Mouse (Mus musculus) lung, postnatal 0 days (tissue): ENCODE measurements at regions not wholly inside any gene's neighbourhood (a gene's known extent, or its start where the extent isn't known, plus 50 kb on each side); places are given as distances from the start of the nearest gene placed in this dataset.
A peak's percentile ranks its signal among the peaks of the same experiment; 100 is the strongest.

Source experiments
- ATAC-seq: fragments of 200-750 bp; cut with Nextera tagmentation; 2 replicates; pipeline ENCODE4 v1.8.0; 2017; ENCODE audit warnings: moderate library complexity
- DNase-seq: peaks from one replicate; pipeline ENCODE4 v3.0.0-alpha.2; 2016; ENCODE audit warnings: low spot score
- H3K27ac ChIP-seq: fragments of 300-500 bp; sonication (generic); 2 replicates; pipeline ENCODE4 v1.5.1; 2014; ENCODE audit warnings: antibody characterized with exemption, mild to moderate bottlenecking, low read length, mixed read lengths
- H3K27me3 ChIP-seq: fragments of 300-500 bp; sonication (generic); replicated peaks from 2 replicates; pipeline ENCODE4 v1.6.1; 2014; ENCODE audit warnings: low read length, mixed read lengths; ENCODE audit not compliant: insufficient read depth
- H3K36me3 ChIP-seq: fragments of 300-500 bp; sonication (generic); 2 replicates; pipeline ENCODE4 v1.6.1; 2014; ENCODE audit warnings: low read length, mixed read lengths; ENCODE audit not compliant: insufficient read depth
- H3K4me1 ChIP-seq: fragments of 300-500 bp; sonication (generic); 2 replicates; pipeline ENCODE4 v1.6.1; 2014; ENCODE audit warnings: antibody characterized with exemption, low read depth, low read length, mixed read lengths; ENCODE audit not compliant: insufficient read depth
- H3K4me2 ChIP-seq: fragments of 300-500 bp; sonication (generic); replicated peaks from 2 replicates; pipeline ENCODE4 v1.6.1; 2014; ENCODE audit warnings: low read depth, mild to moderate bottlenecking, low read length, moderate library complexity, mixed read lengths
- H3K4me3 ChIP-seq: fragments of 300-500 bp; sonication (generic); 2 replicates; pipeline ENCODE4 v1.5.1; 2014; ENCODE audit warnings: low read depth, low read length
- H3K9ac ChIP-seq: fragments of 300-500 bp; sonication (generic); replicated peaks from 2 replicates; pipeline ENCODE4 v1.6.1; 2014; ENCODE audit warnings: low read depth, mild to moderate bottlenecking
- H3K9me3 ChIP-seq: fragments of 300-500 bp; sonication (generic); 2 replicates; pipeline ENCODE4 v1.6.1; 2016; ENCODE audit warnings: low read length, mixed read lengths
- CTCF ChIP-seq: IDR thresholded peaks from 2 replicates; pipeline ENCODE4 v1.5.1; 2016; ENCODE audit warnings: antibody characterized with exemption, mild to moderate bottlenecking
- EP300 ChIP-seq: IDR thresholded peaks from 2 replicates; pipeline ENCODE4 v1.6.1; 2016; ENCODE audit warnings: antibody characterized with exemption, mild to moderate bottlenecking, control low read depth
- WGBS: fragments of 180-500 bp; shearing (Covaris S2); extraction: QIAGEN DNeasy Blood & Tissue Kit; methylation state at CpG from one replicate; pipeline ENCODE4 v1.1.7; 2014; 5-methylcytosine and 5-hydroxymethylcytosine counted together

- peak; percentile 77 for DNase-seq
- H3K9me3 ChIP-seq: no peaks in the 10 kb centered on the region
- TF ChIP-seq EP300 (peak; percentile 77), CTCF (no peak)
- no peak overlapping the region for H3K4me3 ChIP-seq
- no peak overlapping the region for H3K27ac ChIP-seq
- no peak overlapping the region for H3K9ac ChIP-seq
- peak overlapping the region; percentile 27; the same call in 1 of the 2 replicates for H3K4me2 ChIP-seq
- peak; percentile 91 for ATAC-seq
- H3K4me1 ChIP-seq: peaks cover 5% of the 10 kb centered on the region; the same call in 1 of the 2 replicates
- 56% methylated on average over 3 of the region's 3 CpGs for WGBS
- no peaks in the 10 kb centered on the region for H3K36me3 ChIP-seq
- no peaks in the 10 kb centered on the region for H3K27me3 ChIP-seq
Observed at GRCm38 (mm10) chr1:23190316-23191005, 88.4 kb upstream of the 4933415F23Rik start.

DNA sequence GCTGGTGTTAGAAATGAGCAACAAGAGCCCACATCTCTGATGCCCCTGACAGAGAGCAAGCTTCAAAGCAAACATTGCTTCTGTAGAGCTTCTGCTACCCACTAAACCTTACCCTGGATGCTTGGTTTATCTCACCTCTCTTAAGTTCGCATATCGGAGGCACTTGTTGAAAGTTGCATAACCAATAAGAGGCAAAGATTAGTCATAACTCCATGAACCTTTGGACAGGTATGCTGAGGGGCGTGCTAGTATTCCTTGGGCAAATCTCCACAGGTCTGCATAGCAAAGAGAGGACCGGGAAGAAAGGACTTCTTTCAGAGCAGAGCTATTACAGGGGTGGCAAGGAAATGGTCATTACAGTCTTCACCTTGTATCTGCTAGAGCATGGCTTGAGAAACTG, 87.7 kb upstream of the 4933415F23Rik start:
- Histone ChIP-seq H3K27ac (no peak overlapping the region; the same call in 1 of the 2 replicates), H3K36me3 (no peaks in the 10 kb centered on the region), H3K9ac (no peak overlapping the region), H3K4me1 (peaks cover 5% of the 10 kb centered on the region; the same call in 1 of the 2 replicates), H3K9me3 (no peaks in the 10 kb centered on the region), H3K4me2 (peak overlapping the region; percentile 27; the same call in 1 of the 2 replicates), H3K27me3 (no peaks in the 10 kb centered on the region), H3K4me3 (no peak overlapping the region)
- no peak for TF ChIP-seq CTCF
- peak; percentile 64; the same call in 1 of the 2 replicates for TF ChIP-seq EP300
- DNase-seq (peak; percentile 72), ATAC-seq (peak; percentile 75)
- WGBS: 62% methylated on average over 4 of the region's 4 CpGs

- peak overlapping the region; percentile 78 for H3K27ac ChIP-seq
- TF ChIP-seq CTCF: no peak
- TF ChIP-seq EP300: no peak; the same call in 1 of the 2 replicates
- H3K9me3 ChIP-seq: no peaks in the 10 kb centered on the region
- H3K36me3 ChIP-seq: no peaks in the 10 kb centered on the region
- no peak overlapping the region for H3K9ac ChIP-seq
- WGBS: 14% methylated on average over 5 of the region's 5 CpGs
- DNase-seq (peak; percentile 48), ATAC-seq (no peak)
- peak overlapping the region; percentile 6 for H3K4me2 ChIP-seq
- peaks cover 5% of the 10 kb centered on the region; the same call in 1 of the 2 replicates for H3K4me1 ChIP-seq
- no peaks in the 10 kb centered on the region for H3K27me3 ChIP-seq
- H3K4me3 ChIP-seq: no peak overlapping the region
Observed at GRCm38 (mm10) chr1:23188216-23188615, 86.2 kb upstream of the 4933415F23Rik start.

DNA sequence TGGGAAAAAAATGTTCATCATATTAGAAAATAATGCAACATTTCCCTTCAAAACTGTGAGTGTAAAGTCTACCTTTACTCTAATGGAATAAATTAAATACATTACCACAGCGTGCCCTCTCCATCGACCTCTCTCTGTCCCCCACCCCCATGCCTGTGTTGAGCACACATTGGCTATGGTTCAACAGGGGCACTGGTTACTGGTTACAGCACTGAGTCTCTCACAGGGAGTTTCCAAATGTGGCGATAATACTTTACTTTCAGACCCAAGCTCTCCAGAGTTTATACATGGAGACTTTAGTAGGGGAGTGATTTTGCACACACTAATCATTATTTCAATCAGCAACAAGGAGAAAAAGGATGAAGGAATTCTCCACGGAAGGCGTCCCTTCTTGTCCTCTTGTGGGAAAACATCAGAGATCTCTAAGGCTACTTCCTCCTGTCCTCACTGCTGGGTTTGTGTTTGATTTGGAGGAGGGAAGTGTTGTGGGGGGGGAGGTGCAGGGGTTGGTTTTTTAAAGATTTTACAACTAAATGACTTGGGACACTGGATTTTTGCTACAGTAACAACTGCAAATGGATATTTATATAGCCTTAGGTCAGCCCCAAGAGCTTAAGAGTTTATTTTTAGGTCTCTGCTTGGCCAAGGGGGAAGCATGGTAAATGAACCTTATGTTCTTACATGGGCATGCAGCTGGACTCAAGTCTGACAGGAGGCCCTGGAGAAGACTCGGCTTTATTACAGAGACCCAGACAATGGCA, 85.6 kb upstream of the 4933415F23Rik start:
- Histone ChIP-seq H3K9ac (no peak overlapping the region), H3K27ac (peak overlapping the region; percentile 75), H3K4me3 (no peak overlapping the region), H3K4me2 (peak overlapping the region; percentile 6), H3K36me3 (no peaks in the 10 kb centered on the region), H3K4me1 (peaks cover 5% of the 10 kb centered on the region; the same call in 1 of the 2 replicates), H3K9me3 (no peaks in the 10 kb centered on the region), H3K27me3 (no peaks in the 10 kb centered on the region)
- ATAC-seq (peak; percentile 47), DNase-seq (peak; percentile 80)
- TF ChIP-seq EP300: peak; percentile 10; the same call in 1 of the 2 replicates
- TF ChIP-seq CTCF: no peak
- WGBS: 29% methylated on average over 6 of the region's 6 CpGs

GRCm38 (mm10) chr1:23184728-23185127, 82.7 kb upstream of the 4933415F23Rik start:
- H3K4me1 ChIP-seq: peaks cover 2% of the 10 kb centered on the region; the same call in 1 of the 2 replicates
- ATAC-seq (peak; percentile 90), DNase-seq (peak; percentile 75)
- no peaks in the 10 kb centered on the region for H3K27me3 ChIP-seq
- H3K9me3 ChIP-seq: no peaks in the 10 kb centered on the region
- H3K27ac ChIP-seq: peak overlapping the region; percentile 20; the same call in 1 of the 2 replicates
- WGBS: 58% methylated on average over 9 of the region's 9 CpGs
- TF ChIP-seq EP300 (peak; percentile 91), CTCF (no peak)
- no peaks in the 10 kb centered on the region for H3K36me3 ChIP-seq
- H3K9ac ChIP-seq: no peak overlapping the region
- no peak overlapping the region for H3K4me2 ChIP-seq
- no peak overlapping the region for H3K4me3 ChIP-seq

GRCm38 (mm10) chr1:23182541-23182940, 80.5 kb upstream of the 4933415F23Rik start:
- Histone ChIP-seq H3K27me3 (no peaks in the 10 kb centered on the region), H3K36me3 (no peaks in the 10 kb centered on the region), H3K9ac (no peak overlapping the region), H3K4me1 (no peaks in the 10 kb centered on the region), H3K4me2 (no peak overlapping the region), H3K27ac (no peak overlapping the region), H3K4me3 (no peak overlapping the region), H3K9me3 (no peaks in the 10 kb centered on the region)
- DNase-seq: no peak
- ATAC-seq: no peak
- TF ChIP-seq CTCF: no peak
- no peak for TF ChIP-seq EP300
